17 mouse cellular contexts compared by ENCODE assay signal in genomic region chr12:102586286-102586881, GRCm38 (mm10). TPM values are rescaled to one million over a fixed set of nuclear protein-coding genes. Genes with fewer than 3 reads are reported as not detected.
DNase-seq lines count a peak whose midpoint lies in the region; ATAC-seq and TF ChIP-seq lines count a peak whose summit lies in the region.
"Had no signal": no experiment of that assay in that cellular context is flagged by ENCODE, and none has a peak within 500 bp of the region (broad histone marks: within the 10 kb centered on the region; RNA-seq: fewer than 3 reads in every experiment).

No protein-coding gene starts in this region.

- H3K27ac ChIP-seq in forebrain, postnatal 0 days (ENCODE audit: low read depth, low read length): no peak overlapping the region
- H3K27ac ChIP-seq in forebrain, embryonic 11.5 days (ENCODE audit: low read depth, low read length): no peak overlapping the region
- H3K27ac ChIP-seq: limb, embryonic 13.5 days; midbrain, embryonic 12.5 days; neural tube, embryonic 13.5 days had no signal

- H3K36me3 ChIP-seq in forebrain, postnatal 0 days (ENCODE audit: insufficient read depth): peaks cover 23% of the 10 kb centered on the region
- H3K36me3 ChIP-seq in forebrain, embryonic 11.5 days (ENCODE audit: control insufficient read depth, insufficient read depth, low read length): no peaks in the 10 kb centered on the region

- H3K4me1 ChIP-seq in forebrain, postnatal 0 days (ENCODE audit: insufficient read depth): no peaks in the 10 kb centered on the region
- H3K4me1 ChIP-seq in forebrain, embryonic 11.5 days (replicated peaks; ENCODE audit: control insufficient read depth, insufficient read depth, low read length): no peaks in the 10 kb centered on the region
- H3K4me1 ChIP-seq: limb, embryonic 13.5 days; midbrain, embryonic 12.5 days; neural tube, embryonic 13.5 days had no signal

- H3K4me2 ChIP-seq in forebrain, postnatal 0 days (ENCODE audit: low read depth): no peak overlapping the region
- H3K4me2 ChIP-seq in forebrain, embryonic 11.5 days (ENCODE audit: low read depth, low read length, severe bottlenecking): no peak overlapping the region
- H3K4me2 ChIP-seq: limb, embryonic 13.5 days; lung, embryonic 14.5 days; midbrain, embryonic 12.5 days; neural tube, embryonic 13.5 days had no signal

- H3K4me3 ChIP-seq in forebrain, postnatal 0 days (ENCODE audit: low read depth, low read length): no peak overlapping the region
- no peak overlapping the region for H3K4me3 ChIP-seq in forebrain, embryonic 11.5 days (ENCODE audit: low read depth, low read length)
- H3K4me3 ChIP-seq: erythroblast, embryonic 14.5 days; limb, embryonic 13.5 days; midbrain, embryonic 12.5 days; neural tube, embryonic 13.5 days had no signal

- intact Hi-C loops in gastrocnemius, postnatal 36 days (cut with DNase I): no loop called here

- WGBS in forebrain, postnatal 0 days: 57% methylated on average over 9 of the region's 9 CpGs
- 82% methylated on average over 9 of the region's 9 CpGs for WGBS in forebrain, embryonic 11.5 days

- H3K9ac ChIP-seq in forebrain, postnatal 0 days: no peak overlapping the region
- H3K9ac ChIP-seq in forebrain, embryonic 11.5 days (ENCODE audit: low read length): no peak overlapping the region
- H3K9ac ChIP-seq: limb, embryonic 13.5 days; lung, embryonic 14.5 days; midbrain, embryonic 12.5 days; neural tube, embryonic 13.5 days had no signal

- H3K27me3 ChIP-seq in forebrain, postnatal 0 days (ENCODE audit: insufficient read depth, low read length): no peaks in the 10 kb centered on the region
- no peaks in the 10 kb centered on the region for H3K27me3 ChIP-seq in forebrain, embryonic 11.5 days (ENCODE audit: control insufficient read depth, insufficient read depth, low read length)
- H3K27me3 ChIP-seq: limb, embryonic 13.5 days; midbrain, embryonic 12.5 days; neural tube, embryonic 13.5 days had no signal

- no peak for DNase-seq in forebrain, postnatal 0 days
- no peak for DNase-seq in forebrain, embryonic 11.5 days (ENCODE audit: low spot score)
- peak; percentile 19 for DNase-seq in lung, postnatal 36 days
- DNase-seq in lung, postnatal 25 days (ENCODE audit: low spot score): no peak
- DNase-seq in gastrocnemius, postnatal 36 days: peak; percentile 42 to 45
- peak; percentile 91 for DNase-seq in skeletal muscle tissue, adult 2 months (ENCODE audit: low read depth, low spot score)
- no peak for DNase-seq in cerebellum, postnatal 36 days
- DNase-seq in B cell, adult 2 months: no peak
- DNase-seq: cerebellum, adult 11 months; embryo, embryonic 11 days; lung, embryonic 14.5 days; thymus, postnatal 14 days had no signal

- TF ChIP-seq CTCF in forebrain, postnatal 0 days (IDR thresholded peaks at IDR 0.05; ENCODE audit: low read depth): no peak

- ATAC-seq in forebrain, postnatal 0 days: peak; percentile 57
- ATAC-seq in forebrain, embryonic 11.5 days (replicated peaks; ENCODE audit: low FRiP score): no peak
- ATAC-seq: intestine, embryonic 16.5 days had no signal

- no peaks in the 10 kb centered on the region for H3K9me3 ChIP-seq in forebrain, postnatal 0 days (ENCODE audit: low read length)
- no peaks in the 10 kb centered on the region for H3K9me3 ChIP-seq in forebrain, embryonic 11.5 days (ENCODE audit: control insufficient read depth, low read length)
- H3K9me3 ChIP-seq: limb, embryonic 13.5 days; midbrain, embryonic 12.5 days; neural tube, embryonic 13.5 days had no signal

RNA-seq across cellular contexts. Expression of gene Chga, which starts 31.6 kb away (rescaled TPM):
- total RNA-seq in forebrain, postnatal 0 days (2014; rRNA removed): 108 and 123 TPM in 2 replicates
- polyA plus RNA-seq in forebrain, postnatal 0 days (2015; fragmentation: Nextera tagmentation; extraction: Ambion mirVana): 130 and 171 TPM in 2 replicates
- 16.7 and 18.1 TPM in 2 replicates for polyA plus RNA-seq in forebrain, embryonic 11.5 days (2014; fragmentation: Nextera tagmentation; extraction: Ambion mirVana)
- not detected for total RNA-seq in gastrocnemius, postnatal 36 days (2021)

Comparison
In these comparisons a context has a peak if more than half of its experiments do, and no peak if none do; other contexts are left out.
1. DNase-seq: peak in lung, postnatal 36 days (single experiment), gastrocnemius, postnatal 36 days (2 of 2) and skeletal muscle tissue, adult 2 months (single experiment); none in forebrain, postnatal 0 days (single experiment), forebrain, embryonic 11.5 days (single experiment), lung, postnatal 25 days (single experiment), cerebellum, postnatal 36 days (0 of 2) and B cell, adult 2 months (0 of 2).
2. RNA of gene Chga, which starts 31.6 kb away (total RNA-seq): 108 to 123 TPM in forebrain, postnatal 0 days; not detected in gastrocnemius, postnatal 36 days; every median in the first group is over 100 times any median in the second.